Mouse (Mus musculus) midbrain, embryonic 10.5 days (tissue): ENCODE measurements around the gene Card10. TPM values are rescaled to one million over a fixed set of nuclear protein-coding genes. Genes with fewer than 3 reads are reported as not detected.

Experiments used
- DNase-seq: peaks from one replicate; pipeline ENCODE4 v3.0.0-alpha.2; 2017; ENCODE audit warnings: low spot score
- H3K27ac ChIP-seq: fragments of 300-500 bp; sonication (generic); replicated peaks from 2 replicates; pipeline ENCODE4 v1.5.1; 2016; ENCODE audit warnings: mild to moderate bottlenecking
- H3K27me3 ChIP-seq: fragments of 300-500 bp; sonication (generic); 2 replicates; pipeline ENCODE4 v1.6.1; 2016; ENCODE audit warnings: low read depth, mild to moderate bottlenecking; ENCODE audit not compliant: poor library complexity, severe bottlenecking
- H3K36me3 ChIP-seq: fragments of 300-500 bp; sonication (generic); 2 replicates; pipeline ENCODE4 v1.6.1; 2016; ENCODE audit warnings: mild to moderate bottlenecking, moderate library complexity
- H3K4me1 ChIP-seq: fragments of 300-500 bp; sonication (generic); 2 replicates; pipeline ENCODE4 v1.6.1; 2016
- H3K4me3 ChIP-seq: fragments of 300-500 bp; sonication (generic); 2 replicates; pipeline ENCODE4 v1.5.1; 2016; ENCODE audit warnings: mild to moderate bottlenecking, moderate library complexity
- H3K9me3 ChIP-seq: fragments of 300-500 bp; sonication (generic); replicated peaks from 2 replicates; pipeline ENCODE4 v1.6.1; 2016; ENCODE audit warnings: mild to moderate bottlenecking
- WGBS: fragments of 180-500 bp; shearing (Covaris S2); methylation state at CpG from one replicate; pipeline ENCODE4 v1.1.7; 2016; 5-methylcytosine and 5-hydroxymethylcytosine counted together
- polyA plus RNA-seq: library from polyadenylated mRNA; unstranded; fragments of >200 nt; fragmentation: Nextera tagmentation; extraction: Ambion mirVana; gene quantifications from 2 replicates; pipeline ENCODE4 v1.2.1, GENCODE M21; 2016

Card10 gene
- polyA plus RNA-seq, 1 experiment from 2014 or later, result 2.6 TPM

DNA sequence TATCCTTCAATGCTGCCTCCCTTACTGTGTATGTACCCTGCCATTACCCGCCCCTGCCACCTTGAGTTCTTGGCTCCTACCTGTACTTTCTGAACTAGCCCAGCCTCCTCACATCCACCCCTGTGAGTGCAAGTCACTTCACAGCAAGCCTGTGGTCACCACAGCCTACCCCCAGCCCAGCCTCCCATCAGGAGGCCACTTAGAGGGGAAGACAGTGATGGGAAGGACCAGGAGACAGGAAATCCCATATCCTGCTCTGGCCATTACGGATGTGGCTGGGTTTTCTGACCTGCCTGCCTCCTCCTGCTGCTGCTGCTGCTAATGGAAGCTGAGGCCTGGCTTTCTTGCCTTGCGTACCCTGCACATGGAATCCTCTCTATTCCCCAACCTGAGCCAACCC is 14.8 kb downstream of the Card10 start:
- Histone ChIP-seq H3K9me3 (no peaks in the 10 kb centered on the region), H3K36me3 (no peaks in the 10 kb centered on the region), H3K27ac (peak overlapping the region; percentile 61; the same call in 1 of the 2 replicates), H3K4me3 (no peak overlapping the region), H3K27me3 (peaks cover 5% of the 10 kb centered on the region; the same call in 1 of the 2 replicates), H3K4me1 (peaks cover 46% of the 10 kb centered on the region)
- WGBS, result 78% methylated on average over 3 of the region's 3 CpGs
- DNase-seq, result no peak

DNA sequence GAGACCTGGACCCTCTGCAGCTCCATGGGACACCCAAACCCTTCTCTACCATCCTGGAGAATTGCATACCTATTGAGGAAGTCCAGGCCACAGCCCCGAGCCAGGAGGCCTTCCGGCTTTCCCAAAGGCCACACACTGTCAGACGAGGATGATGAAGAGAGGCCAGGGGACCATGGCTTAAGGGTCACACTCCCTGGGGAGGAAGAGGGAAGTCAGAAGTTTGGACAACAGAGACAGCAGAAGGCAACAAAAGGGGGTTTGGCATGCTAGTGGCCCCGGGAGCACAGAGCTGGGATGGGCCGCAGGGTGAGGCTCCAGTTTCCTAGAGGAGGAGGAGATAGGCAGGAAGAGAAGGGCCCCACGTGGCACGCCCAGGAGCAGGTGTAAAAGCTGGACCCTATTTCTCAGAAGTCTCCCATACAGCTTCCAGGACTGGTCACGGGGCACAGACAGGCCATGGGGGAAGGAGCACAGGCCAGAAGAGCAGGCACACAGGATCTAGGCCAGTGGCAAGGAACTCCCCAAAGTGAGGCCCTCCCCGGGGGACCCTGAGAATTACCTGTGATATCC is 15.5 kb downstream of the Card10 start:
- 75% methylated on average over 9 of the region's 9 CpGs for WGBS

GRCm38 (mm10) chr15:78786411-78786818 is 16.4 kb downstream of the Card10 start:
- Histone ChIP-seq H3K27ac (peak overlapping the region; percentile 64), H3K4me1 (peaks cover 57% of the 10 kb centered on the region)

More for the DNA sequence above, 15.5 kb downstream of the Card10 start:
- H3K27ac ChIP-seq, result peak overlapping the region; percentile 64
- no peak overlapping the region for H3K4me3 ChIP-seq
- H3K9me3 ChIP-seq, result no peaks in the 10 kb centered on the region
- no peaks in the 10 kb centered on the region for H3K36me3 ChIP-seq
- DNase-seq, result no peak
- peaks cover 5% of the 10 kb centered on the region; the same call in 1 of the 2 replicates for H3K27me3 ChIP-seq
- peaks cover 47% of the 10 kb centered on the region for H3K4me1 ChIP-seq

DNA sequence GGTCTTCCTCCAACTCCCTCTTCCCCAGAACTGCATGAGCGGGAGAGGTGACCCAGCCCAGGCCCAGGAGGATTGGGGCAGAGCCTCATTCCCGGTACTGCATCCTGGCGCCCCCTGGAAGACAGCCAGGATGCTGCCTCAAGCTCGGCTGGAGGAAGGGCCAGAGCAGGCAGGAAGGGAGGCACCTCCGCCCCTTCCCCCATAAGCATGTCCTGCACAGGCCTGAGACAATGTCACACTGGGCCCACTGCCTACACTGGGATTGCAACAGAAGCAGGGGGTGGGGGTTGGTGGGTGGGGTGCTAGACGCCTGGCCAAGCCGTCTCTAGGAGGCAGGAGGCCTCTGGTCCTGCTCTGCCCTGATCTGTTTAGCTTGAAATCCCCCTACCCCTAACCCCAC is 16.9 kb downstream of the Card10 start:
- Histone ChIP-seq H3K4me1 (peaks cover 56% of the 10 kb centered on the region), H3K4me3 (no peak overlapping the region), H3K27ac (peak overlapping the region; percentile 64), H3K36me3 (no peaks in the 10 kb centered on the region), H3K27me3 (peaks cover 11% of the 10 kb centered on the region; the same call in 1 of the 2 replicates), H3K9me3 (no peaks in the 10 kb centered on the region)
- DNase-seq, result no peak
- 26% methylated on average over 7 of the region's 7 CpGs for WGBS

More at GRCm38 (mm10) chr15:78786411-78786818, 16.4 kb downstream of the Card10 start:
- DNase-seq, result no peak
- peaks cover 6% of the 10 kb centered on the region; the same call in 1 of the 2 replicates for H3K27me3 ChIP-seq
- no peaks in the 10 kb centered on the region for H3K36me3 ChIP-seq
- H3K9me3 ChIP-seq, result no peaks in the 10 kb centered on the region
- WGBS, result 80% methylated on average over 9 of the region's 9 CpGs
- no peak overlapping the region for H3K4me3 ChIP-seq

DNA sequence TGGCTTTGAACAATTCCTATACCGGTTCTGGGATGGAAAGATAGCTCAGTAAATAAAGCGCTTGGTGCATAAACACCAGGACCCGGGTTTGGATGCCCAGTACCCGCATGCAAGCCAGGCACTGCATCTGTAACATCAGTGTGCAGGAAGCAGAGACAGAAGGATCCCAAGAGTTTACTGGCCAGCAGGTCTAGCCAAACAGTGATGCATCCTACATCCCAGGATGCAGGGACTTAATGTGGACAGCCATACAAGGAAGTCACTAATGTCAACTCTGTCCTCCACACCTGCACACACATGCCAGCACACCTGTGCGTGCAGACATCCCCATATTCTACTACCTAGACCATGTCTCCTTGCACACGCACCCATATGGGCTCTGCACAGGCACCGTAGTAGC is 17.6 kb downstream of the Card10 start:
- no peaks in the 10 kb centered on the region for H3K36me3 ChIP-seq
- no peak overlapping the region for H3K4me3 ChIP-seq
- peaks cover 18% of the 10 kb centered on the region for H3K27me3 ChIP-seq
- H3K4me1 ChIP-seq, result peaks cover 53% of the 10 kb centered on the region
- H3K27ac ChIP-seq, result no peak overlapping the region
- WGBS, result 94% methylated on average over 7 of the region's 7 CpGs
- no peaks in the 10 kb centered on the region for H3K9me3 ChIP-seq
- no peak for DNase-seq

- DNase-seq, result no peak
- H3K9me3 ChIP-seq, result no peaks in the 10 kb centered on the region
- peaks cover 25% of the 10 kb centered on the region for H3K27me3 ChIP-seq
- no peak overlapping the region for H3K4me3 ChIP-seq
- H3K36me3 ChIP-seq, result no peaks in the 10 kb centered on the region
- 0 out of 2 replicates have a peak overlapping the region, but pooled peaks have one; percentile 17 for H3K27ac ChIP-seq
- WGBS, result 75% methylated on average over 5 of the region's 5 CpGs
- peaks cover 51% of the 10 kb centered on the region for H3K4me1 ChIP-seq
Measured at GRCm38 (mm10) chr15:78784520-78784919, 18.3 kb downstream of the Card10 start.

- no peak overlapping the region for H3K4me3 ChIP-seq
- WGBS, result 69% methylated on average over 14 of the region's 14 CpGs
- no peaks in the 10 kb centered on the region for H3K9me3 ChIP-seq
- no peak for DNase-seq
- H3K27ac ChIP-seq, result peak overlapping the region; percentile 35; the same call in 1 of the 2 replicates
- H3K27me3 ChIP-seq, result peaks cover 21% of the 10 kb centered on the region; the same call in 1 of the 2 replicates
- H3K4me1 ChIP-seq, result peaks cover 65% of the 10 kb centered on the region
- no peaks in the 10 kb centered on the region for H3K36me3 ChIP-seq
Measured at GRCm38 (mm10) chr15:78782348-78783103, 20.3 kb downstream of the Card10 start.

GRCm38 (mm10) chr15:78780908-78781307 is 21.9 kb downstream of the Card10 start:
- Histone ChIP-seq H3K27ac (peak overlapping the region; percentile 35; the same call in 1 of the 2 replicates), H3K36me3 (peaks cover 6% of the 10 kb centered on the region; the same call in 1 of the 2 replicates), H3K4me3 (no peak overlapping the region), H3K4me1 (peaks cover 52% of the 10 kb centered on the region), H3K9me3 (no peaks in the 10 kb centered on the region), H3K27me3 (peaks cover 21% of the 10 kb centered on the region; the same call in 1 of the 2 replicates)
- 83% methylated on average over 7 of the region's 7 CpGs for WGBS
- DNase-seq, result no peak

GRCm38 (mm10) chr15:78780359-78780758 is 22.5 kb downstream of the Card10 start:
- Histone ChIP-seq H3K9me3 (no peaks in the 10 kb centered on the region), H3K27me3 (peaks cover 21% of the 10 kb centered on the region; the same call in 1 of the 2 replicates), H3K4me3 (no peak overlapping the region), H3K27ac (0 out of 2 replicates have a peak overlapping the region, but pooled peaks have one; percentile 35), H3K36me3 (peaks cover 9% of the 10 kb centered on the region; the same call in 1 of the 2 replicates), H3K4me1 (peaks cover 47% of the 10 kb centered on the region)
- 94% methylated on average over 14 of the region's 14 CpGs for WGBS
- no peak for DNase-seq

DNA sequence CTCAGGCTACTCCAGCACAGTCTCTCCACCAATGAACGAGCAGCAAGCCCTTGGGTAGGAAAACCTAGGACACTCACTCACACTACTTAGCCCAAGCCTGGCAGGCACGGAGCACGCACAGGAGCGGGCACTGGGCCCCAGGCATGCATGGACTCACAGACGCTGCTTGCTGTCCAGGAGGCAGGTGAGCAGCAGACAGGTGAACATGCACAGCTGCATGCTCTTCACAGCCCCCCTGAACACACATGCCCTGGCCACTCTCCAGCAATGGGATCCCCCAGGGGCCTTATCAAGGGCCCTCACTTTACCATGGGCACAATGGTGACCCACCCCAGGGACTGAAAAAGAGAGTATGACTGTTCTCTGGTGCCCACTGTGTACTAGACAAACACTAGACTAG is 23.2 kb downstream of the Card10 start:
- peaks cover 21% of the 10 kb centered on the region; the same call in 1 of the 2 replicates for H3K27me3 ChIP-seq
- no peaks in the 10 kb centered on the region for H3K9me3 ChIP-seq
- no peak overlapping the region; the same call in 1 of the 2 replicates for H3K27ac ChIP-seq
- DNase-seq, result no peak
- no peak overlapping the region for H3K4me3 ChIP-seq
- 90% methylated on average over 5 of the region's 5 CpGs for WGBS
- peaks cover 49% of the 10 kb centered on the region for H3K4me1 ChIP-seq
- peaks cover 9% of the 10 kb centered on the region; the same call in 1 of the 2 replicates for H3K36me3 ChIP-seq

DNA sequence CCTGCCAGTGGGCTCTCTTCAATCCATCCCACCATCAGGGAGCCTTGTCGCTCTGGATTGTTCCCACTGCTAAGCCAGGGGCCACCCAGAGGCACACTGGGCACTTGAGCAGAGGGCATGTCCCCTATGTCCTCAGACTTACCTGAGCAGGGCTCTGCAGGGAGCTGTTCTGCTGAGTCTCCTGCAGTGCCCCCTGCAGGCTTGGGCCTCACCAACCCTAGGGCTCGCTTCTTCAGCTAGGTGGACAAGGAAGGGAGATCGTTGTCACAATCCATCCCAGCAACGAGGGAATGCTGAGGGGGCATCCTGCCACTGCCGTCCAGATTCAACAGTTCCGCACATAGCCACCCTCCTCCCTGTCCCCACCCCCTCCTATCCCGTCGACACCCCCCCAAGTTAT is 23.6 kb downstream of the Card10 start:
- H3K4me1 ChIP-seq, result peaks cover 49% of the 10 kb centered on the region
- H3K36me3 ChIP-seq, result peaks cover 9% of the 10 kb centered on the region; the same call in 1 of the 2 replicates
- H3K27ac ChIP-seq, result peak overlapping the region; percentile 79
- H3K27me3 ChIP-seq, result peaks cover 21% of the 10 kb centered on the region; the same call in 1 of the 2 replicates
- DNase-seq, result no peak
- 77% methylated on average over 8 of the region's 8 CpGs for WGBS
- H3K4me3 ChIP-seq, result no peak overlapping the region
- H3K9me3 ChIP-seq, result no peaks in the 10 kb centered on the region

DNA sequence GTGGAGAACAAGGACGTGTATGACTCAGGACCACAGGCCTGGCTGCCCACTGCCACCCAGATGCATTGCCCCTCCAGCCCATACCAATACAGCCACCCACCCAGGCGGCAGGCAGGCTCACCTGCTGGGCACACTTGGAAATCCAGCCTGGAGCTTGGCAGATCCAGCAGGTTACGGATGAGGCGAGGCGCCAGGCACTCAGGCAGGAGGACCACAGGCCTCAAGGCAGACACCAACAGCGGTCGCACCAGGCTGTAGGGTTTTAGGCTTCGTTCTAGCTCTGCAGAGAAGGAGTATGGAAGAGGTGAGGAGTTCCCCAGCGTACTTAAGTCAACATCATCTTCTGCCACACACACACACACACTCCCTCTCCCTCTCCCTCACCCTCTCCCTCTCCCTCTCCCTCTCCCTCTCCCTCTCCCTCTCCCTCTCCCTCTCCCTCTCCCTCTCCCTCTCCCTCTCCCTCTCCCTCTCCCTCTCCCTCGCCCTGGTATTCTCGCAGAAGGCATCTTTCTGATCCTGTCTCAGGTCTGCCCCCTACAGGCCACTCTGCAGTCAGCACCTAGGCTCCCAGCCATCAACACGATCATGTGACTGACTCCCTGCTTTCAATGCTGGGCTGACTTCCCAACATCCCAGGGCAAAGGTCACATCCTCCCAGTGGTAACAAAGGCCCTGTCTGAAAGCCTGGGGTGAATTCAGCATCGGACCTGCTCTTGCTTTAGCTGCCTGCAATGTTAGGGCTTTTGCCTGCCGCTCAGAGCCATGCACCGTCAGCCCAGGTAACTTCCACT is 24.6 kb downstream of the Card10 start:
- H3K27ac ChIP-seq, result peak overlapping the region; percentile 83

More for the DNA sequence above, 24.6 kb downstream of the Card10 start:
- Histone ChIP-seq H3K9me3 (no peaks in the 10 kb centered on the region), H3K27me3 (peaks cover 21% of the 10 kb centered on the region; the same call in 1 of the 2 replicates), H3K4me3 (no peak overlapping the region), H3K4me1 (peaks cover 58% of the 10 kb centered on the region), H3K36me3 (peaks cover 9% of the 10 kb centered on the region; the same call in 1 of the 2 replicates)
- WGBS, result 42% methylated on average over 13 of the region's 15 CpGs
- peak; percentile 93 for DNase-seq
